Mouse (Mus musculus): Measurements from ENCODE around the gene Cachd1.

The Cachd1 gene

GRCm38 (mm10) chr4:100865962-100866703 lies 89.7 kb downstream of the Cachd1 start:
- no peak for DNase-seq (ENCODE audit: low read depth)

GRCm38 (mm10) chr4:100877351-100877750 lies 100.9 kb downstream of the Cachd1 start:
- DNase-seq (ENCODE audit: low read depth): no peak

GRCm38 (mm10) chr4:100879414-100879813 lies 102.9 kb downstream of the Cachd1 start:
- no peak for DNase-seq (ENCODE audit: low read depth)

GRCm38 (mm10) chr4:100880075-100880474 lies 103.6 kb downstream of the Cachd1 start:
- DNase-seq (ENCODE audit: low read depth): no peak

GRCm38 (mm10) chr4:100885793-100886742 lies 109.6 kb downstream of the Cachd1 start:
- DNase-seq (ENCODE audit: low read depth): no peak

GRCm38 (mm10) chr4:100886743-100887416 lies 110.4 kb downstream of the Cachd1 start:
- peak; percentile 23 for DNase-seq (ENCODE audit: low read depth)

GRCm38 (mm10) chr4:100890106-100890970 lies 113.9 kb downstream of the Cachd1 start:
- DNase-seq (ENCODE audit: low read depth): no peak

- DNase-seq (ENCODE audit: low read depth): no peak
These were observed 117.3 kb downstream of the Cachd1 start for GRCm38 (mm10) chr4:100893739-100894138.

- no peak for DNase-seq (ENCODE audit: low read depth)
These were observed 117.7 kb downstream of the Cachd1 start for GRCm38 (mm10) chr4:100894142-100894541.

GRCm38 (mm10) chr4:100896260-100897010 lies 120.0 kb downstream of the Cachd1 start:
- DNase-seq (ENCODE audit: low read depth): no peak

GRCm38 (mm10) chr4:100897943-100898342 lies 121.5 kb downstream of the Cachd1 start:
- DNase-seq (ENCODE audit: low read depth): no peak

GRCm38 (mm10) chr4:100909694-100910340 lies 133.3 kb downstream of the Cachd1 start:
- no peak for DNase-seq (ENCODE audit: low read depth)

- DNase-seq (ENCODE audit: low read depth): no peak
These were observed 134.3 kb downstream of the Cachd1 start for GRCm38 (mm10) chr4:100910605-100911330.

- no peak for DNase-seq (ENCODE audit: low read depth)
These were observed 135.2 kb downstream of the Cachd1 start for GRCm38 (mm10) chr4:100911658-100912057.

GRCm38 (mm10) chr4:100913666-100914065 lies 137.2 kb downstream of the Cachd1 start:
- DNase-seq (ENCODE audit: low read depth): no peak

- DNase-seq (ENCODE audit: low read depth): no peak
These were observed 138.1 kb downstream of the Cachd1 start for GRCm38 (mm10) chr4:100914532-100914931.

- DNase-seq (ENCODE audit: low read depth): no peak
These were observed 138.6 kb downstream of the Cachd1 start for GRCm38 (mm10) chr4:100915093-100915492.

- DNase-seq (ENCODE audit: low read depth): no peak
These were observed 141.0 kb downstream of the Cachd1 start for GRCm38 (mm10) chr4:100917511-100917910.

- no peak for DNase-seq (ENCODE audit: low read depth)
These were observed 143.9 kb downstream of the Cachd1 start for GRCm38 (mm10) chr4:100920413-100920812.

Measured in c-Kit-positive CD71-negative TER-119-negative erythroid progenitor cells, embryonic 14.5 days (primary cell).